Mouse (Mus musculus) layer of hippocampus, adult 6 months (tissue): ENCODE measurements around the gene Rnft2. TPM values are rescaled to one million over a fixed set of nuclear protein-coding genes. Genes with fewer than 3 reads are reported as not detected.

Experiments
- long read RNA-seq, 2 experiments: library from polyadenylated mRNA; unstranded; transcript quantifications; one replicate each; pipeline ENCODE4 v2.0.0; 2019 to 2020
- polyA plus RNA-seq: library from polyadenylated mRNA; unstranded; fragments of <200 nt; fragmentation: Nextera tagmentation; gene quantifications from 2 replicates; pipeline ENCODE4 v1.2.3, GENCODE M21; 2021

Rnft2 gene
- polyA plus RNA-seq = 16.4 and 21.1 TPM in 2 replicates
- long read RNA-seq, experiment 1, partial matches to known transcripts = 2 of 12 reads
- long read RNA-seq, experiment 1, other reads (novel, unspliced or antisense) = 10 of 12 reads
- long read RNA-seq, experiment 2, full-length matches to known transcripts = 1 of 21 reads
- long read RNA-seq, experiment 2, partial matches to known transcripts = 1 of 21 reads
- long read RNA-seq, experiment 2, other reads (novel, unspliced or antisense) = 19 of 21 reads

DNA sequence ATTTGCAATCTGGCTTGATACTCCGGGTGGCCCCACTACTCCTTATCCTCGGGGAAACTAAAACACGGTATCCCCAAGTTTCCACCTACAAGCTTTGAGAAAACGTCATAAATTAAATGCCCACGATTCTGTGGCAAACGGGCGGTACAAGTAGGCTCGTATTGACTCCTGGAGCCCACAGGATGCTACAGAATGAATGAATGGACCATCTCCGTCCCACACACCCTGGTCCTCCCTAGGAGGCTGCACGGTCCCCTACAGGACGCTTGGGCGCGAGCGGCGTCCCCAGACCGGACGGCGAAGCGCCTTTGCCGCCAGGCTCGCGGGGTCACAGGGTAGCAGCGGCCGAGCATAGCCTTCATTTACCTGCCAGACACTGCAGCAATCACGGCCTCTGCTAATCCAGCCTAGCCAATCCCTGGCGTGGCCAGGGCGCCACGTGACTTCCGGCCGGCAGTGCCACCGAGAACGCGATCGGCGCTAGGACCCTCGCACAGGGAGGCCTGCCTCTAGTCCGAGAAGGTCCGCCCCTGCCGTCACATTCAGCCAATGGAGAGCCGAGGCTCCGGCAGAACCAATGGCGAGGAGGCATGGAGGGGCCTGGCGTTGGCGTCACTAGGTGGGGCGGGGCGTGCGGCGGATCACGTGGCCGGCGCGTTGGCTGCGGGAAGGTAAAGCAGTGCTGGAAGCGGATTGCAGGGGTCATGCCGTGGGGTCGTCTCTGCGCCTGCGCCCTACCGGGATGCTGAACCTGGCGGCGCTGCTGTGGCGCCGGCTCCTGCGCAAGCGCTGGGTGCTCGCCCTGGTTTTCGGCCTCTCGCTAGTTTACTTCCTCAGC is at the start of gene Rnft2, which contains the start of gene 2410131K14Rik:
Gene Rnft2 (minus strand): TSS at position 511 of the 838 bp plus-strand sequence.
Gene 2410131K14Rik (plus strand): TSS at position 622 of the 838 bp plus-strand sequence.

GRCm38 (mm10) chr5:118164581-118164980 is 80.3 kb downstream of the Rnft2 start, which contains the start of gene Hrk:
Hrk (plus strand) TSS chr5:118164648.

GRCm38 (mm10) chr5:118154839-118155564 is 89.9 kb downstream of the Rnft2 start, which contains the start of gene Fbxw8:
Fbxw8 (minus strand) TSS chr5:118155464.

Other genes with a start within 250 kb of the Rnft2 start
- 237 and 271 TPM in 2 replicates for gene Tesc, start 217.4 kb downstream of the Rnft2 start, polyA plus RNA-seq
- 2.8 and 3.0 TPM in 2 replicates for gene Fbxw8, start 89.7 kb downstream of the Rnft2 start, polyA plus RNA-seq
- 2.1 and 2.5 TPM in 2 replicates for gene Hrk, start 80.5 kb downstream of the Rnft2 start, polyA plus RNA-seq
- gene 2410131K14Rik, start 111 bp upstream of the Rnft2 start, polyA plus RNA-seq = 4.4 and 4.5 TPM in 2 replicates